Mouse (Mus musculus) lung, postnatal 10 days (tissue): ENCODE data around the gene Rsph1.

Experiments
- DNase-seq: peaks from one replicate; pipeline ENCODE4 v3.0.0; 2021

Gene Rsph1

GRCm38 (mm10) chr17:31276922-31277918, at the start of gene Rsph1:
Gene Rsph1 (minus strand): TSS chr17:31277383.
- DNase-seq: peak; percentile 100

- DNase-seq: no peak
Observed at GRCm38 (mm10) chr17:31326220-31326852, 49.2 kb upstream of the Rsph1 start.

DNA sequence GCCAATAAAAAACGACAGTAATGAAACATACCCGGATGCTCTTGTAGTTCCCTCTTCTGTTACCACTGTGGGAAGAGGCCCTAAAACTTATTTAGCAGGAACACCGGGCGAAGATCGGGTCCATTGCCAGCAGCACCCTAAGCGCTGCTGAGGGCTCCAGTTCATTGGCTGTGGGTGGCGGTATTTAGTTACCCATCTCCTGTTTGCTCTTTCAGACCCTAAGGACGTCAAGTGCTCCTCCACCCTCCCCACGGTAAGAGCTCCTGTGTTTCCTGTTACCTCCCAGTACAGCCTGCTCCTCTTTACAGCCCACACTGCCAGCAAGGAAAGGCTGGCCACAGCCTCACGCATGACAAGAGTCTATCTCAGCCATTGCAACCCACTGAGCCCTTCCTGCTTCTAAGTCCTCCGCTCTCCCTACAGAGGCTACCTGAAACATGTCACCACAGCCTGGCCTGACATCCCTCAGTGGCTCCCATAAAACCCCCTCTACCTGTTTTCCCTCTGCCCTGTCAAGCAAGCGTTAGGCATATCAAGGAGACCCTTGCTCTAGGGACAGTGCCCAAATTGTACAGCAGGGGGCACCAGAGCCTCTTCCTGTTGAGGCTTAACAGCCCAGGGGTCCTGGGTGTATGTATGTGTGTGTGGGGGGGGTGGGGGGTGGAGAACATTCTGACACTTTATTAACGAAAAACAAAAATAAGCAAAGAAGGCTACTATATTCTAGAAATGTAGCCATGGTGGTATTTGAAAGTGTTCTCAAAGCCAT, 48.5 kb upstream of the Rsph1 start:
- DNase-seq: peak; percentile 59

- DNase-seq: no peak
Observed at GRCm38 (mm10) chr17:31324227-31324626, 47.0 kb upstream of the Rsph1 start.

DNA sequence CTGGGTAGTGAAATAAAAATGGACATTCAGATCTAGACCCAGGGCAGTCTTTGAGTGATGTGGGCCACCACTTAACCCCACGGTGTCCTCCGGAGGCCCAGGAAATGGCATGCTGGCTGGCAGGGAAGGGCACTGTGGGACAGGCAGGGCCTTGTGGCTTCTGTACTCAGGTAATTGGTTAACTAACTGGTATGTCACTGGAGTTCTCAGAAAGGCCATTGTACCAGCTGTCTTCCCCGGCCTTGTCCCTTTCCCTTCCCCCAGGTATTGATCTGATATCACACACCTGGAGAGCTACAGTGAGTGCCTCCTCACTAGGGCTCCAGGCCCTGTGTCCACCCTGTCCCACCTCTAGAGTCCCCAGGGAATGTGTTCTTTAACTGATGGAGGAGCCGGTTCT, 46.2 kb upstream of the Rsph1 start:
- no peak for DNase-seq

- DNase-seq: no peak
Observed at GRCm38 (mm10) chr17:31322446-31322845, 45.3 kb upstream of the Rsph1 start.

DNA sequence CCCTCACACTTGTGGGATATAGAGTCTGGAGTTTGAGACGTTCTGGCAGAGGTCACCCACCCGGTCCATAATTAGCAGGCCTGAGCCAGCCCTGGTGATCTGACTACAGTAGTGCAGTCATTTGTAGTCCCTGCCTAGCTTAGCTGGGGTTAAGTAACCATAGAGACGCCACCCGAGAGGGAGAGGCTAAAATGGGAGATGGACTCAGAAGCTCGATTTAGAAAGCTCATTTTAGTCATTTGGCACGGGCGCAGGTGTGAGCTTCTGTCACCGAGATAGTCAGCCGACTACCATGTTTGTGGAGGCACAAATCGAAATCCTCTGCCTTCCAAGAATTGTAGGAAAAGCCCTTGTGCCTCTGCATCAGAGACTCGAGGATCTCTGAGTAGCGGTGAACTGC, 44.2 kb upstream of the Rsph1 start:
- no peak for DNase-seq

- DNase-seq: no peak
Observed at GRCm38 (mm10) chr17:31318906-31319767, 42.0 kb upstream of the Rsph1 start.

DNA sequence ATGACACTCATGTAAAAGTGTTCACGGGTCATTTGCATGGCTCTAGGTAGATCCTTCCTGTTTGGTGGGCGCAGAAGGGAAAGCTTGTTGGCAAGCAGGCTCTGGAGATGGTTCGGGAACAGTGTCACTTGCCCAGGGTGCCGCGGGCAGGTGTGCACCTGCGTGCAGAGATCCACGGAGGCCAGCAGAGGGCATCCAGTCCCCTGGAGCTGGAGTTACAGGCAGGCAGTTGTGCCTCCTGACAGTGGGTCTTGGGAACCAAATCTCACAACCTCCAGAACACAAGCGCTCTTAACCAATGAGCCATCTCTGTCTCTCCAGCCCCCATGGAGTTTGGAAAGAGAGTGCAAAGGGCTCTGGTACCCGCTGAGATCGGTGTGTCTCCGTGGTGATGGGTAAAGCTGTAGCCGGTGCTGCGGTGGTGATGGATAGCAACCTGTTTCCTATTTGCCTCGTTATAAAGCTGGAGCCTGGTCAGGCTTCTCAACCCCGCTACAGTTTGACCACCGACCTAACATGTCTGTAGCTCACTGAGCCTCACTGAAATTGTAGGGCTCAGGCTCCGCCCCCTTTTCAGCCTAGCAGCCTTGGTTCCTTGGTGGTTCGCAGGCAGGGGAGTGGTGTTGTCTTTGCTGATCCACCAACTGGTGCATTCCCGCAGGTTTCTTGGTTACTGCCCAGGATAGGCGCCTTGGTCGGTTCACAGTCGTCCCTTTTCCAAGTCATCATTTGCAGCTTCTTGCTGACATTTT, 40.5 kb upstream of the Rsph1 start:
- DNase-seq: no peak

GRCm38 (mm10) chr17:31316998-31317397, 39.8 kb upstream of the Rsph1 start:
- DNase-seq: no peak

DNA sequence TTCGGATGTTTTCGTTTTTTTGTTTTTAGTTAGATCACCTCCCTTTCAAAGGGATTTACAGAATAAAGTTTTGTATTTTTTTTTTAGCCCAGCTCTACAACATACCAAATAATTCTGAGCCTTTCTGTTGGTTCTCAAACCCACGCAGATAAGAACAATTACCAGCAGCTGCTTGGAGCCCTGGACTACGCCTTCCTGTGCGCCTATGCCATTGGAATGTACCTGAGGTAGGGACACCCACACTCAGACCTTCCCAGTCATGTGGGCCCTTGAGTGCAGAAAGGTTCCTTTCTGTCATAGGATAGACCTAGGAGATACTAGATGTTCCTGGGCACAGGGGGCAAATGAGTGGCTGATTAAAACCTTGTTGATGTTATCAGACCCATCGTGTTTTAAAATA, 38.8 kb upstream of the Rsph1 start:
- DNase-seq: no peak

GRCm38 (mm10) chr17:31315046-31315792, 38.0 kb upstream of the Rsph1 start:
- no peak for DNase-seq

DNA sequence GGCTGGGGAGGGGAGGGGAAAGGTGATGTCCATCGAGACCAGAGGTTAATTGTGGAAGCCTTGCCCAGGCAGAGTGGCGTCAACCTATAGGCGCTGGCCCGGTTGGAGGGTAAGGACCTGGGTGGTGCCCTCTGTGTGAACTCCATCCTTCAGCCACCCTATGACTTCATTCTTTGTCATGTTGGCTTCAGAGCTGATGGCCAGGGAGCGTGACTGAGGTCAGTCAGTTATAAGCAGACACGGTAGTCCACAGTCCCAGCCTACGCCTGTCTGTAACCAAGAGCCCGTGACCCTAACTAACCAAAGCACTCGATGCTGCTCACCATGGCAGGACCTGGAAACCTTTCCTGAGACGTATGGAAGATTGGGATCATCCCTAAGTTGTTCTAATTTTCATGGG, 35.5 kb upstream of the Rsph1 start:
- DNase-seq: no peak

DNA sequence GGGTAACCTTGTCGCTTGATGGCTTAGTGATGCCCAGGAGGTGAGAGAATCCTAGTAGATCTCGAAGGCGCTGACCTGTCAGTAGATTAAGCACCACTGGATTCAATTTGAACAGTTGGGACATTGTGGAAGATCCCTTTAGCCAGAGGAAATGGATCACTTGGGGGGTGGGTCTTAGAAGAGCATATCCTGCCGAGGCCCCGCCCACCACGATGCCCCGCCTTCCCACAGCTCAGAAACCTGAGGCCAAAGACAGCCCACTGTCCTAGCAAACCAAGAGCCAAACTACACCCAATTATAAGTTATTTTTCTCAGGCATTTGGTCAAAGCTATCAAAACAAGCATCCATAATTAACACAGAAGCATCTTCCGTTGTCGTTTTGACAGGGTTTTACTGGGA, 33.9 kb upstream of the Rsph1 start:
- no peak for DNase-seq

DNA sequence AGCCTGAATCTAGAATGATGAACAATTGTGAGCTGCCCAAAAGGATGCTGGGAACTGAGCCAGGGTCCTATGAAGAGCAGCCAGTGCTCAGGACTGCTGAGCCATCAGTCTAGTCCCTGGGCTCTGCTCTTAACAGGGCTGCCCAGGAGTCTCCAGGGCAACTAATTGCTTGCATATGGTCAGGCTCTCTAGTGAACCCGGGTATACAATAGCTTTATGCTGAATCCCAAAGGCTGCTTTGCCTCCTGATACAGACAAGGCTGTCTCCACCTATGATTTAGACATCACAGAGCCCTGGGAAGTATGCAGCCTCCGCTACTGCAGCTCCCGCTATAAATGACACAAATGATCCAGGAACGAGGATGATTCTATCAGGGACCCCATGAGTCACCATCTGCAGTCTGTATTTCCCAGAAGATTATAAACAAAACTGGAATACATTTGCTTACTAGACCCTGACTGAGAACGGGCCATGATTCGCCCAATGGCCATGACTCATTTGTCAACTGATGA, 32.2 kb upstream of the Rsph1 start:
- no peak for DNase-seq

- DNase-seq: no peak
Observed at GRCm38 (mm10) chr17:31308291-31308816, 31.2 kb upstream of the Rsph1 start.

DNA sequence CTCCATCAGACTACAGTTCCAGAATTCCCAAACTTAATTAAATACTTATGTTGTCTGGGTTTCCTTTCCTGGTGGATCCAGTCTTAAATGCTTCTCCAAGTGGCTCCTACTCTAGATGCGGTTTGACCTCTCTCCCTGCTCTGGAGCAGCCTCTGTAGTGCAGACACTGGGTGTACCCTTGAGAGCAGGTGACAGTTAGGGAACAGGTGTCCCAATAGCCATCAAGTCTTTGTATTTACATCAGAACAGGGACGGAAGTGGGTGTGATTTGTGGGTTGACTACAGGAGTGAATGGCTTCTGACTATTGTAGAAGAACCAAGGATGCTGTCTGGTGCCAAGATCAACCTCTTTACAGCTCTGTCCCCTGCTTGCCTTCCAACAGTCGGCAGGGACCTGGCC, 30.6 kb upstream of the Rsph1 start:
- DNase-seq: no peak

- peak; percentile 75 for DNase-seq
Observed at GRCm38 (mm10) chr17:31305776-31306120, 28.6 kb upstream of the Rsph1 start.

DNA sequence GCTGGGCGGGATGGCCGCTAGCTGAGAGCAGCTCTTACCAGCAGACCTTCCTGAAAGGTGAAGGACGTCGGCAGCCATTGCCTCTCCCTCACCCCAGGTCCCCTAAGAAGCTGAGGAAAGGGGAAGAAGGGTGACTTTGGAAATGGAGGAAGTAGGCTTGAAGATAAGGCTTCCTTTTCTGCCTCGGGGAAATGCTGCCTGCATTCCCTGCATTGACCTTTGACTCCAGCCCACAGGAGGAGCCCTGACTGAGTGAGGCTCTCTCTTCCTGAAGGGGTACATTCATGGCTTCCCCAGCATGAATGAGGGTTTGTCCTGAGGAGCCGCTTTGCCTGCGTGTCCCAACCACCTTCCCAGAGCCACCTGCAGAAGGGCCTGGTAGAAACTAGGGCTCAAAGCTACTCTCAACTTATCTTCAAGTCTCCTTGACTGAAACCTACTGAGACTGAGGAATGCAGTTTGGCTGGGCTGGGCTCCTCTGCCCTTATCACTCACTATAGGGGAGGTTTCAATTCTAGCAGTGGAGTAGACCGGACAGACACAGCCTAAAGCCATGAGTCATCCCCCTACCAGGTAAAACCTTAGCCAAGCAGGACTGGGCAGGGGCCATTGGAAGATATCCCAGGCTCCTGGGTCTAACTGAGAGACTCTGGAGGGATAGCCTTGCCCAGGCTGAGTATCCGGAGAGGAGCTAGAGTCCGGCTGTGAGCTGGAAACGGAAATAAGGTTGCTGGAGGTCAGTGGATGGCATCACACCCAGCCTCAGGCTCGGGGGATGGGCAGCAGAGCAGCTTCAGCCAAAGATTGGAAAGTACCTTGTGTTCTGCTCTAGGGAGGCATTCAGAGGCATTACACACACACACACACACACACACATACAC, 28.0 kb upstream of the Rsph1 start:
- DNase-seq: peak; percentile 83
